Mouse (Mus musculus) midbrain, embryonic 14.5 days (tissue): ENCODE results near the gene Vmn1r168. TPM values are rescaled to one million over a fixed set of nuclear protein-coding genes. Genes with fewer than 3 reads are reported as not detected.
"Not testable (repeated sequence)": the region's sequence is repeated elsewhere in the genome, so short reads cannot be mapped to it uniquely, and the experiment has no call there.

Experiments
- ATAC-seq: fragments of 200-750 bp; cut with Nextera tagmentation; 2 replicates; pipeline ENCODE4 v1.8.0; 2017; ENCODE audit warnings: moderate number of reproducible peaks, moderate library complexity; ENCODE audit not compliant: low FRiP score, low TSS enrichment
- DNase-seq: peaks from one replicate; pipeline ENCODE4 v3.0.0-alpha.2; 2015
- H3K27ac ChIP-seq: fragments of 300-500 bp; sonication (generic); replicated peaks from 2 replicates; pipeline ENCODE4 v1.5.1; 2014; ENCODE audit warnings: mild to moderate bottlenecking, low read depth, low read length, moderate library complexity
- H3K27me3 ChIP-seq: fragments of 300-500 bp; sonication (generic); 2 replicates; pipeline ENCODE4 v1.6.1; 2014; ENCODE audit warnings: low read length, control low read depth, mixed read lengths; ENCODE audit not compliant: control insufficient read depth, insufficient read depth
- H3K36me3 ChIP-seq: fragments of 300-500 bp; sonication (generic); 2 replicates; pipeline ENCODE4 v1.6.1; 2014; ENCODE audit warnings: low read length, control low read depth; ENCODE audit not compliant: control insufficient read depth, insufficient read depth
- H3K4me1 ChIP-seq: fragments of 300-500 bp; sonication (generic); 2 replicates; pipeline ENCODE4 v1.6.1; 2014; ENCODE audit warnings: mild to moderate bottlenecking, antibody characterized with exemption, low read length, control low read depth; ENCODE audit not compliant: control insufficient read depth, insufficient read depth
- H3K4me2 ChIP-seq: fragments of 300-500 bp; sonication (generic); 2 replicates; pipeline ENCODE4 v1.6.1; 2014; ENCODE audit warnings: mild to moderate bottlenecking, low read length, moderate library complexity
- H3K4me3 ChIP-seq: fragments of 300-500 bp; sonication (generic); replicated peaks from 2 replicates; pipeline ENCODE4 v1.5.1; 2014; ENCODE audit warnings: low read depth, low read length
- H3K9ac ChIP-seq: fragments of 300-500 bp; sonication (generic); replicated peaks from 2 replicates; pipeline ENCODE4 v1.6.1; 2014; ENCODE audit warnings: mild to moderate bottlenecking, low read length, moderate library complexity
- H3K9me3 ChIP-seq: fragments of 300-500 bp; sonication (generic); 2 replicates; pipeline ENCODE4 v1.6.1; 2016; ENCODE audit warnings: low read length, control low read depth, mixed read lengths; ENCODE audit not compliant: control insufficient read depth
- WGBS: fragments of 180-500 bp; shearing (Covaris S2); extraction: QIAGEN DNeasy Blood & Tissue Kit; methylation state at CpG from one replicate; pipeline ENCODE4 v1.1.7; 2014; 5-methylcytosine and 5-hydroxymethylcytosine counted together
- polyA plus RNA-seq: library from polyadenylated mRNA; unstranded; fragments of >200 nt; fragmentation: Nextera tagmentation; extraction: Ambion mirVana; gene quantifications from 2 replicates; pipeline ENCODE4 v1.2.1, GENCODE M21; 2014

Vmn1r168 gene
- polyA plus RNA-seq: not detected in 2 replicates

- not testable (repeated sequence) for H3K27ac ChIP-seq, ATAC-seq, H3K27me3 ChIP-seq, H3K9me3 ChIP-seq, H3K36me3 ChIP-seq, H3K4me2 ChIP-seq, H3K4me3 ChIP-seq, H3K4me1 ChIP-seq, DNase-seq, H3K9ac ChIP-seq
- no CpG with 5 or more reads among the region's 1 CpGs for WGBS
These were observed at the start of gene Vmn1r168 for GRCm38 (mm10) chr7:23539432-23539831. Gene Vmn1r168 (plus strand): TSS chr7:23539732.

- 78% methylated on average over 2 of the region's 2 CpGs for WGBS
- not testable (repeated sequence) for ATAC-seq, H3K27me3 ChIP-seq, H3K36me3 ChIP-seq, H3K4me1 ChIP-seq, H3K4me3 ChIP-seq, DNase-seq, H3K4me2 ChIP-seq, H3K27ac ChIP-seq, H3K9ac ChIP-seq
- peaks cover 13% of the 10 kb centered on the region for H3K9me3 ChIP-seq
These were observed 32.4 kb upstream of the Vmn1r168 start, which contains the start of gene Vmn1r167 for GRCm38 (mm10) chr7:23507106-23507505. Gene Vmn1r167 (minus strand): TSS chr7:23507206.

GRCm38 (mm10) chr7:23575226-23575625 lies 35.7 kb downstream of the Vmn1r168 start, which contains the start of gene Vmn1r169:
Gene Vmn1r169 (plus strand): TSS chr7:23575526.
- ATAC-seq, H3K27ac ChIP-seq, H3K36me3 ChIP-seq, H3K27me3 ChIP-seq, H3K4me3 ChIP-seq, H3K9me3 ChIP-seq, H3K4me1 ChIP-seq, DNase-seq, H3K9ac ChIP-seq, H3K4me2 ChIP-seq: not testable (repeated sequence)
- whole genome bisulfite sequencing: 71% methylated on average over 1 of the region's 2 CpGs

Other genes with a start within 250 kb of the Vmn1r168 start
- gene Nlrp4e, start 238.5 kb upstream of the Vmn1r168 start, polyA plus RNA-seq: not detected in 2 replicates
- not detected in 2 replicates for gene Nlrp5, start 153.8 kb upstream of the Vmn1r168 start, polyA plus RNA-seq
- gene Vmn1r167, start 32.5 kb upstream of the Vmn1r168 start, polyA plus RNA-seq: not detected in 2 replicates
- not detected in 2 replicates for gene Vmn1r169, start 35.8 kb downstream of the Vmn1r168 start, polyA plus RNA-seq
- gene Vmn1r170, start 66.4 kb downstream of the Vmn1r168 start, polyA plus RNA-seq: not detected in 2 replicates
- gene Vmn1r171, start 91.0 kb downstream of the Vmn1r168 start, polyA plus RNA-seq: not detected in 2 replicates
- gene Vmn1r172, start 118.6 kb downstream of the Vmn1r168 start, polyA plus RNA-seq: not detected in 2 replicates
- gene Vmn1r173, start 161.0 kb downstream of the Vmn1r168 start, polyA plus RNA-seq: not detected in 2 replicates
- not detected in 2 replicates for gene Vmn1r174, start 212.5 kb downstream of the Vmn1r168 start, polyA plus RNA-seq